Mouse (Mus musculus) forebrain, embryonic 15.5 days (tissue): ENCODE data around the gene Arpc1b. TPM values are rescaled to one million over a fixed set of nuclear protein-coding genes. Genes with fewer than 3 reads are reported as not detected.
"Not testable (repeated sequence)": the region's sequence is repeated elsewhere in the genome, so short reads cannot be mapped to it uniquely, and the experiment has no call there.

Experiments
- ATAC-seq: fragments of 200-750 bp; cut with Nextera tagmentation; replicated peaks from 2 replicates; pipeline ENCODE4 v1.8.0; 2017; ENCODE audit warnings: mild to moderate bottlenecking, moderate TSS enrichment, moderate library complexity
- H3K27ac ChIP-seq: fragments of 300-500 bp; sonication (generic); replicated peaks from 2 replicates; pipeline ENCODE4 v1.5.1; 2015; ENCODE audit warnings: mild to moderate bottlenecking, inconsistent platforms
- H3K27me3 ChIP-seq: fragments of 300-500 bp; sonication (generic); 2 replicates; pipeline ENCODE4 v1.6.1; 2015; ENCODE audit warnings: inconsistent platforms
- H3K36me3 ChIP-seq: fragments of 300-500 bp; sonication (generic); 2 replicates; pipeline ENCODE4 v1.6.1; 2015; ENCODE audit warnings: mild to moderate bottlenecking, inconsistent platforms
- H3K4me1 ChIP-seq: fragments of 300-500 bp; sonication (generic); 2 replicates; pipeline ENCODE4 v1.6.1; 2015; ENCODE audit warnings: inconsistent platforms
- H3K4me2 ChIP-seq: fragments of 300-500 bp; sonication (generic); replicated peaks from 2 replicates; pipeline ENCODE4 v1.6.1; 2015; ENCODE audit warnings: mild to moderate bottlenecking, inconsistent platforms
- H3K4me3 ChIP-seq: fragments of 300-500 bp; sonication (generic); 2 replicates; pipeline ENCODE4 v1.5.1; 2015; ENCODE audit warnings: mild to moderate bottlenecking, inconsistent platforms
- H3K9ac ChIP-seq: fragments of 300-500 bp; sonication (generic); replicated peaks from 2 replicates; pipeline ENCODE4 v1.6.1; 2015; ENCODE audit warnings: mild to moderate bottlenecking, inconsistent platforms
- H3K9me3 ChIP-seq: fragments of 300-500 bp; sonication (generic); 2 replicates; pipeline ENCODE4 v1.6.1; 2016; ENCODE audit warnings: inconsistent platforms
- WGBS: fragments of 180-500 bp; shearing (Covaris S2); methylation state at CpG from one replicate; pipeline ENCODE4 v1.1.7; 2015; ENCODE audit warnings: mixed read lengths; 5-methylcytosine and 5-hydroxymethylcytosine counted together
- polyA plus RNA-seq: library from polyadenylated mRNA; unstranded; fragments of >200 nt; fragmentation: Nextera tagmentation; extraction: Ambion mirVana; gene quantifications from 2 replicates; pipeline ENCODE4 v1.2.1, GENCODE M21; 2015

Arpc1b gene
- polyA plus RNA-seq, 1 experiment from 2014 or later, result 57.0 TPM

- Histone ChIP-seq H3K9me3 (no peaks in the 10 kb centered on the region), H3K27ac (no peak overlapping the region), H3K4me2 (no peak overlapping the region), H3K4me3 (no peak overlapping the region), H3K4me1 (peaks cover 5% of the 10 kb centered on the region), H3K9ac (no peak overlapping the region), H3K36me3 (peaks cover 41% of the 10 kb centered on the region), H3K27me3 (no peaks in the 10 kb centered on the region)
- ATAC-seq, result no peak
- WGBS, result 96% methylated on average over 3 of the region's 3 CpGs
Observed at GRCm38 (mm10) chr5:145089878-145090277, 24.1 kb upstream of the Arpc1b start.

GRCm38 (mm10) chr5:145096195-145096594, 17.8 kb upstream of the Arpc1b start:
- H3K9ac ChIP-seq, result no peak overlapping the region
- H3K4me1 ChIP-seq, result no peaks in the 10 kb centered on the region
- no peak overlapping the region for H3K4me3 ChIP-seq
- peaks cover 92% of the 10 kb centered on the region for H3K36me3 ChIP-seq
- no peak for ATAC-seq
- no peaks in the 10 kb centered on the region for H3K27me3 ChIP-seq
- no peaks in the 10 kb centered on the region for H3K9me3 ChIP-seq
- WGBS, result 90% methylated on average over 4 of the region's 4 CpGs
- H3K27ac ChIP-seq, result no peak overlapping the region
- H3K4me2 ChIP-seq, result no peak overlapping the region

GRCm38 (mm10) chr5:145098340-145098821, 15.6 kb upstream of the Arpc1b start:
- 94% methylated on average over 10 of the region's 10 CpGs for WGBS
- ATAC-seq, result no peak
- Histone ChIP-seq H3K9ac (no peak overlapping the region), H3K27ac (no peak overlapping the region), H3K27me3 (no peaks in the 10 kb centered on the region), H3K36me3 (peaks cover 92% of the 10 kb centered on the region), H3K4me1 (no peaks in the 10 kb centered on the region), H3K9me3 (no peaks in the 10 kb centered on the region), H3K4me3 (no peak overlapping the region), H3K4me2 (no peak overlapping the region)

- WGBS, result 95% methylated on average over 9 of the region's 9 CpGs
Observed at GRCm38 (mm10) chr5:145100960-145101359, 13.1 kb upstream of the Arpc1b start.

GRCm38 (mm10) chr5:145101451-145101850, 12.6 kb upstream of the Arpc1b start:
- not testable (repeated sequence) for H3K4me1 ChIP-seq, ATAC-seq, H3K27ac ChIP-seq, H3K27me3 ChIP-seq, H3K9me3 ChIP-seq, H3K9ac ChIP-seq, H3K4me2 ChIP-seq, H3K4me3 ChIP-seq
- 97% methylated on average over 11 of the region's 11 CpGs for WGBS
- peaks cover 95% of the 10 kb centered on the region for H3K36me3 ChIP-seq

More at GRCm38 (mm10) chr5:145100960-145101359, 13.1 kb upstream of the Arpc1b start:
- no peaks in the 10 kb centered on the region for H3K9me3 ChIP-seq
- no peak for ATAC-seq
- no peak overlapping the region for H3K4me2 ChIP-seq
- H3K4me3 ChIP-seq, result no peak overlapping the region
- H3K27me3 ChIP-seq, result no peaks in the 10 kb centered on the region
- peaks cover 95% of the 10 kb centered on the region for H3K36me3 ChIP-seq
- no peak overlapping the region for H3K9ac ChIP-seq
- H3K27ac ChIP-seq, result no peak overlapping the region
- H3K4me1 ChIP-seq, result no peaks in the 10 kb centered on the region

- H3K4me2 ChIP-seq, result no peak overlapping the region
- H3K9ac ChIP-seq, result no peak overlapping the region
- no peaks in the 10 kb centered on the region for H3K27me3 ChIP-seq
- H3K4me3 ChIP-seq, result no peak overlapping the region
- H3K27ac ChIP-seq, result no peak overlapping the region
- H3K36me3 ChIP-seq, result peaks cover 93% of the 10 kb centered on the region
- H3K9me3 ChIP-seq, result no peaks in the 10 kb centered on the region
- ATAC-seq, result no peak
- 94% methylated on average over 4 of the region's 4 CpGs for WGBS
- H3K4me1 ChIP-seq, result no peaks in the 10 kb centered on the region
Observed at GRCm38 (mm10) chr5:145102706-145103105, 11.3 kb upstream of the Arpc1b start.

GRCm38 (mm10) chr5:145104328-145104727, 9.7 kb upstream of the Arpc1b start:
- Histone ChIP-seq H3K9ac (no peak overlapping the region), H3K36me3 (peaks cover 92% of the 10 kb centered on the region), H3K4me3 (no peak overlapping the region), H3K4me1 (no peaks in the 10 kb centered on the region), H3K9me3 (no peaks in the 10 kb centered on the region), H3K4me2 (no peak overlapping the region), H3K27me3 (no peaks in the 10 kb centered on the region), H3K27ac (no peak overlapping the region)
- ATAC-seq, result no peak
- WGBS, result 85% methylated on average over 9 of the region's 9 CpGs

- Histone ChIP-seq H3K4me2 (no peak overlapping the region), H3K9ac (no peak overlapping the region), H3K4me3 (no peak overlapping the region), H3K27me3 (no peaks in the 10 kb centered on the region), H3K36me3 (peaks cover 92% of the 10 kb centered on the region), H3K27ac (no peak overlapping the region), H3K4me1 (no peaks in the 10 kb centered on the region), H3K9me3 (no peaks in the 10 kb centered on the region)
- 90% methylated on average over 9 of the region's 9 CpGs for WGBS
- no peak for ATAC-seq
Observed at GRCm38 (mm10) chr5:145105694-145106275, 8.2 kb upstream of the Arpc1b start.

GRCm38 (mm10) chr5:145110401-145110800, 3.6 kb upstream of the Arpc1b start:
- H3K4me1 ChIP-seq, result peaks cover 11% of the 10 kb centered on the region
- H3K4me2 ChIP-seq, result no peak overlapping the region
- H3K4me3 ChIP-seq, result no peak overlapping the region
- H3K9ac ChIP-seq, result no peak overlapping the region
- WGBS, result 92% methylated on average over 6 of the region's 6 CpGs
- H3K27me3 ChIP-seq, result 0 out of 2 replicates have a peak, but pooled peaks cover 5% of the 10 kb centered on the region
- peaks cover 57% of the 10 kb centered on the region for H3K36me3 ChIP-seq
- H3K27ac ChIP-seq, result no peak overlapping the region
- no peak for ATAC-seq
- H3K9me3 ChIP-seq, result no peaks in the 10 kb centered on the region

- no peak for ATAC-seq
- H3K4me1 ChIP-seq, result peaks cover 11% of the 10 kb centered on the region
- H3K4me2 ChIP-seq, result no peak overlapping the region
- 86% methylated on average over 8 of the region's 8 CpGs for WGBS
- H3K27ac ChIP-seq, result no peak overlapping the region
- H3K27me3 ChIP-seq, result 0 out of 2 replicates have a peak, but pooled peaks cover 5% of the 10 kb centered on the region
- no peak overlapping the region for H3K4me3 ChIP-seq
- H3K36me3 ChIP-seq, result peaks cover 37% of the 10 kb centered on the region
- H3K9ac ChIP-seq, result no peak overlapping the region
- no peaks in the 10 kb centered on the region for H3K9me3 ChIP-seq
Observed at GRCm38 (mm10) chr5:145112566-145112965, 1.4 kb upstream of the Arpc1b start.

GRCm38 (mm10) chr5:145113416-145113815, 599 bp upstream of the Arpc1b start:
- H3K4me3 ChIP-seq, result no peak overlapping the region
- peaks cover 29% of the 10 kb centered on the region for H3K36me3 ChIP-seq
- H3K9me3 ChIP-seq, result no peaks in the 10 kb centered on the region
- no peak for ATAC-seq
- H3K27ac ChIP-seq, result no peak overlapping the region
- peak overlapping the region; percentile 53 for H3K4me2 ChIP-seq
- WGBS, result 41% methylated on average over 2 of the region's 2 CpGs
- H3K9ac ChIP-seq, result no peak overlapping the region
- H3K27me3 ChIP-seq, result 0 out of 2 replicates have a peak, but pooled peaks cover 5% of the 10 kb centered on the region
- H3K4me1 ChIP-seq, result peaks cover 11% of the 10 kb centered on the region

- H3K4me3 ChIP-seq, result peak overlapping the region; percentile 44
- 15% methylated on average over 40 of the region's 40 CpGs for WGBS
- peaks cover 17% of the 10 kb centered on the region for H3K36me3 ChIP-seq
- H3K4me2 ChIP-seq, result peak overlapping the region; percentile 53
- 0 out of 2 replicates have a peak, but pooled peaks cover 5% of the 10 kb centered on the region for H3K27me3 ChIP-seq
- no peaks in the 10 kb centered on the region for H3K9me3 ChIP-seq
- H3K9ac ChIP-seq, result peak overlapping the region; percentile 42
- peak; percentile 30; the same call in 1 of the 2 replicates for ATAC-seq
- peaks cover 11% of the 10 kb centered on the region for H3K4me1 ChIP-seq
- no peak overlapping the region for H3K27ac ChIP-seq
Observed at GRCm38 (mm10) chr5:145114606-145115473, 825 bp downstream of the Arpc1b start.
